Mouse (Mus musculus) ES-Bruce4 (cell line): ENCODE measurements around the gene Rc3h1. TPM values are rescaled to one million over a fixed set of nuclear protein-coding genes. Genes with fewer than 3 reads are reported as not detected.

Source experiments
- H3K27ac ChIP-seq: 2 replicates; pipeline ENCODE4 v1.5.1; 2012; ENCODE audit warnings: low read length, inconsistent platforms; ENCODE audit not compliant: insufficient read depth
- H3K27me3 ChIP-seq: 2 replicates; pipeline ENCODE4 v1.6.1; 2012; ENCODE audit warnings: mild to moderate bottlenecking, low read length, inconsistent platforms; ENCODE audit not compliant: control insufficient read depth, poor library complexity, insufficient read depth, severe bottlenecking
- H3K36me3 ChIP-seq: 2 replicates; pipeline ENCODE4 v1.6.1; 2012; ENCODE audit warnings: inconsistent platforms, mild to moderate bottlenecking, low read length, moderate library complexity; ENCODE audit not compliant: control insufficient read depth, poor library complexity, insufficient read depth, severe bottlenecking
- H3K4me1 ChIP-seq: one replicate; pipeline ENCODE4 v1.8.1; 2011; ENCODE audit warnings: low read length; ENCODE audit not compliant: control insufficient read depth, insufficient read depth
- H3K4me3 ChIP-seq: 2 replicates; pipeline ENCODE4 v1.5.1; 2011; ENCODE audit warnings: low read depth, mild to moderate bottlenecking, low read length
- H3K9ac ChIP-seq: 2 replicates; pipeline ENCODE4 v1.6.1; 2012; ENCODE audit warnings: low read depth, mild to moderate bottlenecking, inconsistent platforms; ENCODE audit not compliant: poor library complexity, severe bottlenecking
- H3K9me3 ChIP-seq: replicated peaks from 2 replicates; pipeline ENCODE4 v1.6.1; 2012; ENCODE audit warnings: mild to moderate bottlenecking, low read length, inconsistent platforms; ENCODE audit not compliant: control insufficient read depth, poor library complexity, insufficient read depth, severe bottlenecking
- CTCF ChIP-seq: IDR thresholded peaks from one replicate; pipeline ENCODE4 v1.8.1; 2011; ENCODE audit warnings: low read depth, low read length
- EP300 ChIP-seq: IDR thresholded peaks from 2 replicates; pipeline ENCODE4 v1.6.1; 2011; ENCODE audit warnings: low read depth, low read length; ENCODE audit not compliant: insufficient read depth
- POLR2A ChIP-seq: IDR thresholded peaks from one replicate; pipeline ENCODE4 v1.8.1; 2011; ENCODE audit warnings: low read length; ENCODE audit not compliant: insufficient read depth
- polyA plus RNA-seq: library from polyadenylated mRNA; stranded (reverse); fragments of >200 nt; gene quantifications from 2 replicates; pipeline ENCODE4 v1.2.4, GENCODE M21; 2011; ENCODE audit warnings: low read depth; ENCODE audit not compliant: missing spikeins, insufficient read depth, insufficient read length

The Rc3h1 gene
- polyA plus RNA-seq, 1 experiment, result 36.9 TPM

DNA sequence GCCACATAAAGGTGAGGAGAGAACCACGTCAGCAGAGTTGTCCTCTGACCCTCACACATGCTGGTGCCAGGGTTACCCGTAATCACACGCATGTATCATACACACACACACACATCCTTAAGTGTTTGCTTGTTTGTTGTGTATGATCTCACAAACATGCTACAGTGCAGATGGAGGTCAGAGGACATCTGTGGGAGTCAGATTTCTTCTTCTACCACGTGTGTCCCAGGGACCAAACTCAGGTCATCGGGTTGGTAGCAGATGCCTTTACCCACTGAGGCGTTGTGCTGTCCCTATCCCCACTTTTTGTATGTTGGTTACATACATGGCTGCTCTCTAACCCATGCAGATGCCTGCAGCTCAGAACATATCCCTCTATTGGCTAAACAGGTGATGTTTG, 79.3 kb downstream of the Rc3h1 start:
- no peak for TF ChIP-seq POLR2A
- no peak for TF ChIP-seq CTCF
- TF ChIP-seq EP300, result no peak
- H3K36me3 ChIP-seq, result no peaks in the 10 kb centered on the region
- no peaks in the 10 kb centered on the region for H3K4me1 ChIP-seq
- no peak overlapping the region for H3K4me3 ChIP-seq
- H3K9me3 ChIP-seq, result no peaks in the 10 kb centered on the region
- no peaks in the 10 kb centered on the region for H3K27me3 ChIP-seq
- no peak overlapping the region for H3K9ac ChIP-seq
- no peak overlapping the region for H3K27ac ChIP-seq

DNA sequence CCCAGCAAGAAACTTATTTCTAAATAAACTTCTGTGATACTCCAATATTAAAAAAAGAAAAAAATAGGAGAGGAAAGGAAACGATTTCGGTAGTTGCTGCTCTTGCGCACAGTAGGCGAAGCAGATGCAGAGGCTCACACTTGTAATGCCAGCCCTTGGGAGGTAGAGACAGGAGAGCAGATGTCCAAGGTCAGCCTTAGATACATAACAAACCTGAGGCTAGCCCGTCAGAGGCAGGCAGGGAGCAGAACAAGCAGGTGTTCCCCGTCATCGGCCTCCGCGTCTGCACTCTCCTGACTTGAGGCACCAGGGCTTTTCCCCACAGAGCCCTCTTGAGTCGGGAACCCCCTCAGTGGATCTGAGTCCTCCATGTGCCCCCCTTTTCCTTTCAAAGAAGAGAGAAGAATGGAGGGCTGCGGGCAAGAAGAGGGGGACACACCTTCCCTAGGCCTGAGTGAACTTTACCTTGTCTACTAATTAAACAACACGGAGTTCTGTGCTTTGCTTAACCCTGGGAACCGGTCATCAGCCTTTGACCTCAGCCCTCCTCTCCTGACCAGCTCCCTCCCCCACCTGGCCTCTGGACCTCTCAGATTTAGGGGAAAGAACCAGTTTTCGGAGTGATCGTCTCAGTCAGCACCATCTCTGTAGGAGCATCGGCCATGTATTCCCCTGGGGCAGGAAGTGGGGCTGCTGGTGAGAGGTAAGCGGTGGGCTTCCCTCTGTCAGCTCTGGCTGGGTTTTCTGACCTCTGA, 80.8 kb downstream of the Rc3h1 start:
- Histone ChIP-seq H3K27me3 (no peaks in the 10 kb centered on the region), H3K36me3 (no peaks in the 10 kb centered on the region), H3K4me1 (no peaks in the 10 kb centered on the region), H3K9ac (no peak overlapping the region), H3K9me3 (no peaks in the 10 kb centered on the region), H3K27ac (no peak overlapping the region), H3K4me3 (no peak overlapping the region)
- TF ChIP-seq EP300 (no peak), CTCF (no peak), POLR2A (no peak)

DNA sequence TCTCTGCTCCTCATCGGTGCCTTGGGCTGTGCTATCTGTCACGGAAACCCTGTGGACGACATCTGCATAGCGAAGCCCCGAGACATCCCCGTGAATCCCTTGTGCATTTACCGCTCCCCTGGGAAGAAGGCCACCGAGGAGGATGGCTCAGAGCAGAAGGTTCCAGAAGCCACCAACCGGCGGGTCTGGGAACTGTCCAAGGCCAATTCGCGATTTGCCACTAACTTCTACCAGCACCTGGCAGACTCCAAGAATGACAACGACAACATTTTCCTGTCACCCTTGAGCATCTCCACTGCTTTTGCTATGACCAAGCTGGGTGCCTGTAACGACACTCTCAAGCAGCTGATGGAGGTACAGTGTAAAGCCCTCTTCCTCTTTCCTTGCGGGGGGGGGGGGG, 83.2 kb downstream of the Rc3h1 start:
- Histone ChIP-seq H3K9ac (no peak overlapping the region), H3K4me3 (no peak overlapping the region), H3K27me3 (no peaks in the 10 kb centered on the region), H3K27ac (no peak overlapping the region), H3K9me3 (no peaks in the 10 kb centered on the region), H3K36me3 (no peaks in the 10 kb centered on the region), H3K4me1 (no peaks in the 10 kb centered on the region)
- TF ChIP-seq EP300 (no peak), CTCF (no peak), POLR2A (no peak)

DNA sequence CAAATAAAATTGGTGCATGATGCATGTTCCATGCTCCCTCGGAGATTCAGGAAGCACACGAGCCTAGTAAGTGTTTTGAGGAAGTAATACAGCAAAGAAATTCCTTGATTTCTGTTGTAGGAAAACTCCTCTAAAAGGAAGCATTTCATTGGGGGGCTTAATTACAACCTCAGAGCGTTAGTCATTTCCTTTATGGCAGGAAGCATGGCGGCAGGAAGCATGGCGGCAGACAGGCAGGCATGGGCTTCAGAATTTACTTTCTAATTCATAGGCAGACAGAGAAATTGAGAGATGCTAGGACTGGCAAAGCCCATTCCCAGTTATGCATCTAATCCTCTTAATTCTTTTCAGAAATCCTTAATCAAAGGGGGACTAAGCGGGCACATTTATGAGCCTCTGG, 87.6 kb downstream of the Rc3h1 start:
- TF ChIP-seq POLR2A (no peak), CTCF (no peak), EP300 (no peak)
- Histone ChIP-seq H3K27ac (no peak overlapping the region), H3K4me1 (no peaks in the 10 kb centered on the region), H3K4me3 (no peak overlapping the region), H3K36me3 (no peaks in the 10 kb centered on the region), H3K9ac (no peak overlapping the region), H3K27me3 (no peaks in the 10 kb centered on the region), H3K9me3 (no peaks in the 10 kb centered on the region)

DNA sequence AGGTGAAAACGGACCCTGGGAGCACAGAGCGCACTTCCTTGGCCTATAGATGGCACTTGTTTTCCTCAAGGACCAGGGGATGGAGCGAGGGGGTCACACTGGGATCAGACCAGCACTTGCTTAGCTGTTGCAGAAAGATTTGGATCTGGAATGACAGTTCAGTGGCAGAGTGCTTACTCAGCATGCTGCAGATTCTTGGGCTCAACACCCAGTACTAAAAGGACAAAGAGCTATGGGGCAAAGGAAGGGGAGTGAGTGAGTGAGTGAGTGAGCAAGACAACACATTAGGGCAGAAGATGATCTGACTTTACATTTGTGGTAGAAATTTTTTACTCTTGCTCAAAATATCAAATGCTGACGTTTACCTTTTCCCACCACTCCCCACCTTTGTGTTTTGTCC, 98.7 kb downstream of the Rc3h1 start:
- Histone ChIP-seq H3K4me3 (no peak overlapping the region), H3K36me3 (no peaks in the 10 kb centered on the region), H3K9ac (no peak overlapping the region), H3K27ac (no peak overlapping the region), H3K4me1 (peaks cover 1% of the 10 kb centered on the region), H3K9me3 (no peaks in the 10 kb centered on the region), H3K27me3 (no peaks in the 10 kb centered on the region)
- no peak for TF ChIP-seq CTCF

DNA sequence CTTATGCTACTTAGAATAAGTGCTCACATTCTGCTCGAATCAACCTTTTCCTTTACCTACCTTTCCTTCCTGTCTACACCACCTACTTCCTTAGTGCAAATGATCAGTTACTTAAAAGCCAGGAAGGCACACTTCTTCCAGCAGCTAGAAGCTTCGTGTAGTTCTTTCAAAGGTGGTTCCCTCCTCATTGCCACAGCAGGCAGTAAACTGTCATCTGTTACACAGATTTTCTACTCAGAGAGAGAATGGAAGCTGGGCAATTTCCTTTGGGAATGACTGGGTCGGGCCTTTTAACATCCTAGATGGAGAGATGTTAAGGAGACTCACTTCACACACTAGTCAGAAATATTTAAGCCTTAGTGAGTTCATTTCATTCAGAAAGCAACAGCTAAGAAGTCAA, 99.3 kb downstream of the Rc3h1 start:
- H3K27ac ChIP-seq, result no peak overlapping the region
- no peaks in the 10 kb centered on the region for H3K27me3 ChIP-seq
- no peak overlapping the region for H3K4me3 ChIP-seq
- peaks cover 1% of the 10 kb centered on the region for H3K4me1 ChIP-seq
- TF ChIP-seq POLR2A (no peak), CTCF (no peak), EP300 (no peak)
- H3K36me3 ChIP-seq, result no peaks in the 10 kb centered on the region
- no peaks in the 10 kb centered on the region for H3K9me3 ChIP-seq
- H3K9ac ChIP-seq, result no peak overlapping the region
